Mouse (Mus musculus) right cerebral cortex, adult 18-20 months (tissue): Measurements from ENCODE around the gene Ifitm10.
"Not testable (repeated sequence)": the region's sequence is repeated elsewhere in the genome, so short reads cannot be mapped to it uniquely, and the experiment has no call there.

ENCODE experiments used
- DNase-seq: peaks from one replicate; pipeline ENCODE4 v3.0.0; 2022; ENCODE audit warnings: mixed read lengths

Ifitm10 gene

DNA sequence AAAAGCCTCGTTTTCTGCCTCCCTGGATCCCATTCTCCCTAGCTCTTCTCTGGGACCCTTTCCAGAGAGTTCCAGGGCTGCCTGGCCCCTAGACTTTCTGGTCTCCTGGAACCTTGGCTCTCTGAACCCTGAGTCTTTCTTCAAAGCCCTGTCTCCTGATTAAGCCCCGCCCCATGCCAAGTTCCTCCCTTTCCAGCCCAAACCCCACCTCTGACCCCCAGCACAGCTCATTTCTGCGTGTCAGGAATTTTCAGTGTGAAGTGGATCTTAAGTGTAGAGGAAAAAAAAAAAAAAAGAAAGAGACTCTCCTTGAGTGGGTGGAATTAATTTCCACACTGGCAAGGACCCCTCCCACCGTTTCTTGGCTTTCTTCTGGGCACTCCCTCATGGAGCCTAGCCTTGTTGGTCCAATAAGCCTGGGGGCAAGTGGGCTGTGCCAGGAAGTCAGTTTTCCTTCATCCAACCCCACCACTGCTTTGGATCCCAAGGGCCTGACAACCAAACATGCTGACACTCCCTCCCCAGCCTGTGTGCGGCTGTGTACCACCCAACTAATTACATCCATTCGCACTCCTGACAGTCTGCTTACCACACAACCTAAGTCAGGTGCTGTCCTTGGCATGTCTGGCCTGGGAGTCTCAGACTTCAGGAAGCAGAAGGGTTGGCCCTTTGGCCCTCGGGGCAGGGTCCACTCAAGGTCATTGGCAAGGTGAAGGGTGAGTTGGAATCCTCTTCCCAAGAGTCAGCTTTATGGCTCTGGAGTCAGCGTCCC, at the start of gene Ifitm10:
Gene Ifitm10, minus strand, starts transcription at position 113 of the 772 bp plus-strand sequence.
- DNase-seq, result no peak

DNA sequence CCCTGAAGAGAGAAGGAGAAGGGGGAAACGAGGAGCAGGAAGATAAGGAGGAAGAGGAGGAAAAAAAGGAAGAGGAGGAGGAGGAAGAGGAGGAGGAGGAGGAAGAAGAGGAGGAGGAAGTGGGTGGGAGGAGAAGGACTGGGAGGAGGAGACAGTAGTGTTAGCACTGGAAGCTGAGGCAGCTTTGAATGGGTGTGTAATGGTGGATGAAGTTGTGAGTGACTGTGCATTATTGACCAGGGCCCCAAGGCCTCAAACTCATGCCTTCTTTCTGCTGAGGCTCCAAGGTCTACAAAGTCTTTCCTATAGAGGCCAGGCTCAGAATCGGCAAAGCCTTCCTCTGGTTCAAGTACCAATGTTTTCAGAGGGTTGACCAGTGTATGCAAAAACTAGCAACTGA, 48.3 kb upstream of the Ifitm10 start:
- DNase-seq, result no peak

DNA sequence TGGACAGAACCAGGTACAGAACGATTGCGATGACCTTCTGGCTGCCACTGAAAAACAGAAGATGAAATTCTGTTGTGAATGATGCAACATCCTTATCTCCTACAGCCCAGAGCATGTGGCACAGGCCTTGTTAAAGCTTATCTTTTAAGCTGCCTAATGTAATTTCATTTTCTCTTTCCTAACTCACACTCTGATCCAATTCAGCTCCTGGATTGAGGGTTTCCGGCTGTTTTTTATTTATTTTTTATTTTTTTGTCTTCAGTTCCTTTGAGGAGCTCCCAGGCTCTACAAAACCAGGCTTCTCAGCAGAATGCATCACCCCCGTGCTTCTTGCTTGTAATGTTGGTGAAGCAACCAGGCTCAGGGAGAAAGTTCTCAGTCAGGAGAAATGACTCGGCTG, 46.3 kb upstream of the Ifitm10 start:
- DNase-seq, result no peak

DNA sequence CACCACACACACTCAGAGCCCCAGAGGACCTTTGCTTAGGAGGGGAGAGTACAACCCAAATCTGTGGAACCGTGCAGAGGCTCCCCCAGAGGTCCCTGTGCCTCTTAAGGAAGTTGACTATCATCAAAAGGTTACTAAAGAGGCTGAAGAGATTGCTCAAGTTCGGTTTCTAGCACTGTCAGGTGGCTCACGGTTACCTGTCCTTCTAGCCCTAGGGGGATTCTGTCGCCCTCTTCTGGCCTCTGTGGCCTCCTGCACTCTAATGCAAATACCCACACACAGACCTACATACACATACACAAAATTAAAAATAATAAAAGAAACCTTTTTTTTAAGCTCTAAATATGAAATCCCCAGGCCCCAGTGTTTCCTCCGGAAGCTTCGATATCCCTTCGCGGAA, 45.1 kb upstream of the Ifitm10 start:
- no peak for DNase-seq

DNA sequence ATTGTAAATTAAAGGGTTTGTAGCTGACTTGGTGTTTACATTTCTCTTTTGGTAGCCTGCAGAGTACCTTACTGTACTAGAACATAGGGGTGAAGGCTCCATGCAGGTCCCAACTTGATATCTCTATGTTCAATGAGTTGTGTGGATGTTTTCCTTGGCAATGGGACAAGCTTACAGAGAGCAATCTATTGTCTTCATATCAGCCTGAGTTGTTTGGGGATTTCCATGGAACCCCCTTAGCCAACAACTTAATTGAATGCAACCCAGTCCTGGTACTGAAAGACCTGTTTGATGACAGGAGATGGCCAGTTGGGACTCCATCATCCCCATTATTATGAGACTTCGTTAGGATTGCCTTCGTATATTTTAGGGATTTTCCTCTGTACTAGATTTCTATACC, 44.5 kb upstream of the Ifitm10 start:
- DNase-seq, result no peak

DNA sequence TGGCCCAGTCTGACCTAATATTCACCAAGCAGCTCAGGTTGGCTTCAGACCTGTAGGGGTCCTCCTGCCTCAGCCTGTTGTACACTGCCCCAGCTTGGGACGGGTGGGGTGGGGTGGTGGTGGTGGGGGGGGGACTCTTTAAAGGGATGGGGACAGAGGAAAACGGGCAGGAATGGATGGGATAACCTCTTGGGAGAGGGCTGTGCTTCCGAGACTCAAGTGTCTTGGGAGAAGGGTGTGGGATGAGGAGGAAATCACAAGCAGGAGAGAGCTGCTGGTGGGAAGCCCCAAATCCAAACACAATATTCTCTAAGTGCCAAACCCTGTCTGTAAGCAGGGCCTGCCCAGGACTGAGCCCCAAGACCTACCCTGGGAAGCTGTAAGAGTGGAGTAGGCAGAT, 42.7 kb upstream of the Ifitm10 start:
- DNase-seq, result no peak

DNA sequence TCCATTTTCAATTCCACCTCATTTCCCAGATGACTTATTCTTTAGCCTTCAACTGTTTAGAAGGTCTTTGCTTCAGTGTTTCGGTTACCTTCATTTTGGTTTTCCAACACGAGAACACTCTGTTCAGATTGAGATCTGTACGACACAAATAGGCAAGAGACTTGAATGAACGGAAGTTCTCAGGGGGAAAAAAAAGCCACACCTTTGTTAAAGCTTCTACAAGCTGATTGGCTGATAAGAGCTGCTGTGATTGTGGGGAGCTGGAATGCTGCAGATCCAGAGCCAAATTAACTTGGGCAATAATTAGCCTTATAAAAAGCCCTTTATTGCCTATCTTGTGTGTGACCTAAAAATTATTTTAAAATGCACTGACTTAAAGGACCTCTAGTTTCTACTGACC, 41.8 kb upstream of the Ifitm10 start:
- DNase-seq, result no peak

DNA sequence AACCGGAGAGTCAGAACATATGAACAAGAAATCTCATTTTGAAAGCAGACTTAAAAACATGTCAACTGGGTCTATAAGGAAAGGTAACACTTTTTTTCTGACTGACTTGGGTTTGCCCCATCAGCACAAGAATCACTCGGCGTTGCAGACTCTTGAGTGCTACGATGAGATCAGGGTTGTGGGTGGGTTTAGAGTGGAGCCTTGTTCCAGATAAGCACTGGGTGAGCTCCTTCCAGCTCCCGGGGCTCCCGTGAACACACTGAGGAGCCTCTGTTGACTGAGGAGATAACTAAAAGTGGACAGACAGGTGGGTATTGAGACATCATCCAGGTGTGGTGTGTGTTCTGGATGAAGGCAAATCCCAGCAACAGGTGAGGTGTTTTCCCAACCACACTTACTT, 39.7 kb upstream of the Ifitm10 start:
- DNase-seq, result no peak

DNA sequence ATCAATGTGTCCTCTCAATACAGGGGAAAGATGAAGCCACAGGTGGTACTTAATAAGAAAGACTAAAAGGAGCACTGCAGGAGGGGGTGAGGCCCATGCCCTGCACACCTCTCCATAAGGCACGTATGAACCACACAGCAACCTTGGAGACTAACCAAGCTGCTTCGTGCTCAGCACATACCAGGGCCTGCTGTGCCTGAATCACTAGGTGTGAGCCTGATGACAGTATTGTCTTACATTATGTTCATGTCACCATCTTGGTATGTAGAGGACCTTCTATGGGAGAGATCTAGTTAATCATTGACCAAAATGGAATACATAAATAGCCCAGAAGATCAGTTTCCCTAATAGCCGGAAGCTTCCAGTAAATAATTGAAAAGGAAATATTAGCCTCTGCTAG, 36.0 kb upstream of the Ifitm10 start:
- no peak for DNase-seq

DNA sequence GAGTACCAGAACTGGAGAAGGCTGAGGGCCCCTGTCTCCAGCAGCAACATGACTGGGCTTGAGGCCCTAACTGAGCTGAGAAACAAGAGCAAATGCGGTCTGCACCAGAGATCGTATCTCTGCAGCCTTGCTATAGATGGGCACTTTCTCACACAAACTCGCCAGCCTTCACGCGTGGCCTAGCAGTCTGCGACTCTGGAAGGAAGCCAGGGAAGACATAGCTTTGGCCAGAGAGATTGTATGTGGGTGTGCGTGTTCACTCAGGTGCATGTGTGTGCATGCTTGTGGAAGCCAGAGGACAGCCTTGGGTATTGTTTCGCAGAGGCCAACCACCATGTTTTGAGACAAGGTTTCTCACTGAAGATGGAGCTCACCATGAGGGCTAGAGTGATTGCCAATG, 35.1 kb upstream of the Ifitm10 start:
- DNase-seq, result no peak

DNA sequence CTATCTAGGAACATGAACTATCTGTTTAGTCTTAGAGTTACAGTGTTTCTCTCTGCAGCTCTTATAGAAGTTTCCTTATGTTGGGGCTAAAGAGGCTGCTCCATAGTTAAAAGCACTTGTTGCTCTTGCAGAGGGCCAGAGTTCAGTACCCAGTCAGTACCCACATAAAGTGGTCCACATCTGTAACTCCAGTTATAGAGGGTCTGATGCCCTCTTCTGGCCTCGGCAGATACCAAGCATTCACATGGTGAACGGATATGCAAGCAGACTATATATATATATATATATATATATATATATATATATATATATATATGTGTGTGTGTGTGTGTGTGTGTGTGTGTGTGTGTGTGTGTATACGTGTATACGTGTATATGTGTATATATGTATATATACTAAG, 34.4 kb upstream of the Ifitm10 start:
- DNase-seq, result no peak

DNA sequence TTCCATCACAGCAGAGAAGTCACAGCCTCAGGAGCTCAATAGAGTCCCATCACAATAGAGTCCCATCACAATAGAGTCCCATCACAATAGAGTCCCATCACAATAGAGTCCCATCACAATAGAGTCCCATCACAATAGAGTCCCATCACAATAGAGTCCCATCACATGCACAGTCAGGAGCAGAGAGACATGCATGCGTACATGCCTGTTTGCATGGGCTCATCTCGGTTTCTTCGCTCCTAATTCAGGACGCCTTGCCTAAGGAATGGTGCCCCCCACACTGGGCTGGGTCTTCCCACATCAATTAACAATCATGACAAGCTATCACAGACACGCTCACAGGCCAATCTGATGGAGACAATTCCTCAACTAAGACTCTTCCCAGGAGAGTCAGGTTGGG, 31.6 kb upstream of the Ifitm10 start:
- DNase-seq, result not testable (repeated sequence)

DNA sequence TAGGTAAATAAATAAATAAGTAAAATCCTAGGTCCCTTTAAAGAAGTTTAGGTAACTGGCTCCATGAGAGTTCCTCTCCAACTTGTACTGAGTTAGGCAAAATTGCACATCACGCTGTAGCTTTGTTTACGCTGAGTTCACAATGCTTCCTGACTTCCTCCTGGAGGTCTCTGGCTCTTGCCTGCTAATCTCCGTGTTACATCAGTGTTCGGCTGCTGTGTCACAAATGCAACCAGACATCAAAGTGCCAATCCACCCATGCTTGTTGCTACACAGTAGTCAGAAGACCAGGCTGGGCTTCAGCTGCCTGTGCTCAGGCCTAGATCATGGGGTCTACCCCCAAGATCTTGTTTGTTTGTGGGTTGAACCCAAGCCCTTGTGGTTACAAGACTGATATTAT, 30.0 kb upstream of the Ifitm10 start:
- no peak for DNase-seq

DNA sequence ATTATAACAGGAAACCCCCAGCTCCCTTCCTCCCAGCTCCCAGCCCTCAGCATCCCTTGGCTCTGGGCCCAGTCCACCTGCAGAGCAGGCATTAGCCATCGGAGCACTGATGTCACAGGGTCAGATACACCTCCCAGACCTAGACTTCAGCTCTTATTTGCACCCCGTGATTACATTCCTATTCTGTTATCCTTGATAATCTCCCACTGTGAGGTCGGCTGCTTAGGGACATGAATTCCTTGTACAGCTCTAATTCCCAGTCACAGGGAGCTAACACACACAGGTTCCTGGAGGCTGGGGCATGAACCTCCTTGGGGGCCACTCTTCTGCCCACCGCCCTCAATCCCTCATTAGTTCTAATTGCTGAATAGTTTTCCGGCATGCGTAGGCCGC, 27.2 kb upstream of the Ifitm10 start:
- DNase-seq, result no peak

DNA sequence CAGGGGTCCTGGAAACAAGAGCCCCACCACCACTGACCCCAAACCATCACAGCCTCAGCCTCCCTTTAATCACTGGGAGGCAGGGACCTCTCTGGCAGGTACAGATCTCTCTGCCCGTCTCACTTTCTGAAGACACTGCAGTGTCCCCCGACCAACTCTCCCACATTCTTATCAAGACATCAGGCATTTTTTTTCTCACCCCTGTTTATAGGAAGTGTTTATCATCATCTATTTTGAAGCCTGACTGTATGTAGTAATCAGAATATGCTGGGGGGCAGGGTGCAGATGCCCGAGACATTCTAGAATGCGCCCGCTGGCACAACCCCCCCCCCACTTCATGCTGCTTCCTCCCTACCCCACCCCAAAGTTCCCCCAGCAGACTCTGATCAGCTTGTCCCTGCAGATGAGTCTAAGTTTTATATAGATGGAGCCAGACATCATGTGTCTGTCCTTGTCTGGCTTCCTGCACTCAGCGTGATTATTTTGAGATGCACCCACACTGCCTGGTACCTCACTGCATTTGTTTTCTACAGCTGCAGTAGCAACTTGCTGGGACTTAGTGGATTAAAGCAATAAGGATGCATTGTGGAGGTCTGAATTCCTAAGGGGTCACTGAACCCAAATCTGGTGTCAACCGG, 26.7 kb upstream of the Ifitm10 start:
- DNase-seq, result peak; percentile 57

DNA sequence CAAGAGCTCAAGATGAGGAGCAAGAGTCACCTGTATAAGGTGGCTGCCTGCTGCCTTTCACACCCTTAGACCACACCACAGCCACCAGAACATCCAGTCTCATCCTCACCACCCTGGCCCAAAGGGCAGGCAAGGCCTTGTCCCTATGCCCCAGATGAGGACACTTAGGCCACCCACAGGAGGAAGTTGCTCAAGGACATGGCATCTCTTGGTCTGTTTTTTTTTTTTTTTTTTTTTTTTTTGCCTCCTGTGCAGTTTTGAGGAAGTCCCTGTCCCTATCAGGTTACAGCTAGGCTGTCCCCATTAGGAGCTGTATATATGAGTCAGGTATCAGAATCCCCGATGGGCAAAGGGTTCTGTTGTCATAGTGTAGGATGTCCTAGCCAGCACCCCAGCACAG, 25.7 kb upstream of the Ifitm10 start:
- DNase-seq, result no peak

DNA sequence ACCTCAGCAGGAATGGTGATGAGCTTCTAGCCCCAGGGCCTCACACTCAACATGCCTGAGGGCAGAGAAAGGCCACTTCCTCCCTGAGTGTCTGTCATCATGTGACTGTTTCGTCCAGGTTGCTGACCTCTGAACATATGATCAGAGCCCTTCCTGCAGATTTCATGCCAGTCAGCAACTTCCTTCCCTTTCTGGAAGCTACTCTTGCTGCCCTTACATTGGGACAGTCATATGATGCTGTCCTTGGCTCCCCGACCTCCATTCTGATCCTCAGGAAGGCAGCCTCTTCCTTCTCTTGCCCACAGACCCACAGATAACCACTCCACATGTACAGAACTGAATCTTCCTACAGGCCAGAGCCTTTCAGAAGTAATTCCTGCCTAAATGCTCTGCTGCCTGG, 24.5 kb upstream of the Ifitm10 start:
- no peak for DNase-seq

DNA sequence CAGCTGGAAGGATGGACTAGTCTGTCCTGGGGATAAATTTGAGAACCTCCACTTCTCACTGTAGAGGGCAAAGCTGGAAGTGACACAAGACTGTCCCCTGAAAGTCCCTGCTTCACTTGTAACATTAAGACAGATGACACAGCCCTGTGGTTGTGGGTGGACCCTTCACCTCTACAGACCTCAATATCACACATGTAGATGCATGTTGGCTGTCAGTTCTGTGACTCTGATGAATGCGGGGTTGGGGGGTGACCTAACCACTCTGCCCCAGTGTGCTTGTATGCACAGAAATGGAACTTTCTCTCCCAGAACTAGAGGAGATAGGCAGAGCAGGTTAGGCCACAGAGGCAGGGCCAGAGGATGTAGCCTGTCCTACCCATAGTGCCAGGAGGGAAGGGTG, 23.1 kb upstream of the Ifitm10 start:
- no peak for DNase-seq

DNA sequence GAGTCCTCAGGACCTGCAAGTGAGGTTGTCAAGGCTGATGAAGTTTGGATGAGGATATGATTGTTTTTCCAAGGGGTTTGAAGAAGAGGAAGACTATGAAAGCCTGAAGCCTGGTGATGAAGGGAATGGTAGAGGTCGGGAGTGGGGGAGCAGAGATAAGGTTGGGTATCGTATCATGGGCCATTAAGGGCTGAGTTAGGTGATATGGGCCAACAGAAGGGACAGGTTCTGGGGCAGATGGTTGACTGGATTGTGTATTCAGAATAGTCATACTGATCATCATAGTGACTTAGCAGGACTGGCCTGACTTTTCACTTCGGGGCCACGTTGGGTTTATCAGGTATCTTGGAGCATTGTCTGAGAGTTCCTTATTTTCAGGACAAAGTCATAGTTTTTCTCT, 21.9 kb upstream of the Ifitm10 start:
- no peak for DNase-seq

DNA sequence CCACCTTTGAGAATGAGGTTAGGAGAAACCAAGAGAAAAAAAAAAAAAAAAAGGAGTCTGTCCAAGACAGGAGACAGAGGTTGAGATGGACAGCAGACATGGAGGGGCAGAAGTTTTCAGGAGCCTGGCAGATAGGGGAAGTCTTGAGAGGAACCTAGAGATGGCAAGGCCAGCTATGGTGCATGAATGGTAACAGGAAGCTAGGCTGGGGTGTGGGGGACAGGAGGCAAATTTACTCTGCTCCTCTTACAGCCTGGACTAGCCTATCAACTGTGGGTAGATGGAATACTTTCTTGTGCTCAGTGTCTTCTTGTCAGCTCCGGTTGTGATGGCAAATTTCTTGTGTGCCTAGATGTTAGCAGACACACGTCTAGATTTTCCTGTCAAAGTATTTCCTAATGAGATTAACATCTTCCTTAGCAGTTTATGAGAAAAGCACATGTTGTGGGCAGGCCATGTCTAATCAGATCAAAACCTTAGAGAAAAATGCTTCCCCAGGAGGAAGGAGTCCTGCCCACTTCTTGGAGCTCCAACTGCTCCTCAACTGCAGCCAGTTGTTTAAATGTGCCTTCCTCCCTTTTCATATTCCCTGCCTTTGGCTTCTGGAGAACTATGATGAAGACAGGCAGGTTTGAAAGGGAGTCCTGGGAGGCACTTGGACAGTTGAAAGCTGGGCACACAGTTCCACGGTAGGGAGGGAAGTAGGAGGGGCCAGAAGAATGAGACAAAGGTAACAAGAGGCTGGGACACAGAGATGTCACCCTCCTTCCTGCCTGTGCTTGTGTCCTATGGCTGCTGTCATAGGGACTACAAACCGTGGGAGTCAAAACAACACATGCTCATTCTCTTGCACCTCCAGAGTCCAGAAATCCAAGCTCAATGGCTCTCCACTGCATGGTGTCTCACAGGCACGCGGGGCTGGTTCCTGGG, 21.0 kb upstream of the Ifitm10 start:
- no peak for DNase-seq

DNA sequence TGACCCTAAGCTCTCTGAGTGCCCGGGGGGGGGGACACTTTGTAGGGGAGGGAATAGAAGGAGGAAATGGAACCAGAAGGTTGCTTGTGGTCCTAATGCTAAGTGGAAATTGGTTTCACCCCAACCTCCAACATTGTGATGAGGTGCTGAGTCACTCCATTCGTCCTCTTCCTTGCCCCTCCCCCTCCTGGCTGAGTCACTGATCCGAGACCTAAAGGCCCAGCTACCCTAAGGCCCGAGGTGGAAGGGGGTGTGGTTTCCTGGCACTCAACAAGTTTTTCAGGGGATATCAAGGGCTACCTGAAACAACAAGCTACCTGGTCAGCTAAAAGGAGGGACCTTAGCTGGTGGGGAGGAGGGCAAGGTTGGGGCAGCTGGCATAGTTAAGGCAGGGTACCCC, 19.6 kb upstream of the Ifitm10 start:
- no peak for DNase-seq

DNA sequence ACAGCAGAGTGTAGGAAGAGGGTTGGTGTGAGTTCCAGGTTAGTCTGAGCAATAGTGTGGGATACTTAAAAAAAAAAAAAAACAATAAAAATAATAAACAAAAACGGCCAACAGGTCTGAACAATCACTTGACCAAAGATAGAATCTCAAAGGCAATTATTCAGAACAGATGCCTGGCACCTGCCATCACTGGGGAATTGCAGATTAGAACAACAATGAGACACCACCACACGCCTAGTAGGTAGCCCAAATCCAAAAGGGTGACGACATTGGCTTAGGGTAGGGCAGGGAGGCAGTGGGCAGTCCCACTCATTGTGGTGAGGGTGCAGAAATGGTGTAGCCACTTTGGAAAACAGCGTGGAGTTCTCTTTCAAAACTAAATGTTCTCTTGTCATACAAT, 18.1 kb upstream of the Ifitm10 start:
- DNase-seq, result no peak

DNA sequence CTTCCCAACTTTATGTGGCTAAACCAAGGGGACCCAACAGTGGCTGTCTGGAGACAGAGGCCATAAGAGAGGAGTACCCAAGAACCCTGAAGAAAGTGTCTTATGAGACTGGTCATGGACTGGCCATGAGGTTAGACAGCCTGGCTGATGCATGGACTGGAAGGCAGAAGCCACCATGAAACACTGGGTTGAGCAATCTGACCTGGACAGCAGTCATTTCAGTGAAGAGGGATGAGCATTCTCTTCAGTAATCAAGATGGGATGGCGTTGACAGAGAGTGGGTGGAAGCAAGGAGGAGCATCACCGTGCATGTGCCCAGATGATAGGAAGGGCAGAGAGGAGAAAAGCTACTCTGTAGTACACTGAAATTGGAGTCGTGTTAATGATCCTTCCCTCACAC, 17.6 kb upstream of the Ifitm10 start:
- DNase-seq, result no peak
